Mouse (Mus musculus) heart, adult 2 months (tissue): ENCODE measurements at regions not wholly inside any gene's neighbourhood (a gene's known extent, or its start where the extent isn't known, plus 50 kb on each side); places are given as distances from the start of the nearest gene placed in this dataset.

Experiments used
- DNase-seq, 2 experiments: peaks; one replicate each; pipeline ENCODE4 v3.0.0; 2021
- H3K27ac ChIP-seq: fragments of 200-600 bp; 2 replicates; pipeline ENCODE4 v1.8.1; 2022
- H3K27me3 ChIP-seq: fragments of 200-500 bp; 2 replicates; pipeline ENCODE4 v1.6.1; 2012; ENCODE audit warnings: mild to moderate bottlenecking, low read length, inconsistent platforms, mixed read lengths; ENCODE audit not compliant: control insufficient read depth, insufficient read depth
- H3K36me3 ChIP-seq: fragments of 200-500 bp; 2 replicates; pipeline ENCODE4 v1.6.1; 2012; ENCODE audit warnings: low read length, inconsistent platforms; ENCODE audit not compliant: control insufficient read depth, insufficient read depth
- H3K4me1 ChIP-seq: fragments of 200-500 bp; 2 replicates; pipeline ENCODE4 v1.6.1; 2011; ENCODE audit warnings: low read length; ENCODE audit not compliant: control insufficient read depth, insufficient read depth
- H3K4me3 ChIP-seq: fragments of 200-600 bp; 2 replicates; pipeline ENCODE4 v1.8.1; 2022
- H3K79me2 ChIP-seq: fragments of 200-500 bp; replicated peaks from 2 replicates; pipeline ENCODE4 v1.6.1; 2012; ENCODE audit warnings: mild to moderate bottlenecking, inconsistent platforms, low read length, moderate library complexity, mixed read lengths; ENCODE audit not compliant: control insufficient read depth, insufficient read depth
- H3K9ac ChIP-seq: fragments of 200-500 bp; 2 replicates; pipeline ENCODE4 v1.6.1; 2012; ENCODE audit warnings: low read depth, mild to moderate bottlenecking, control low read depth, inconsistent platforms, low read length, mixed read lengths
- CTCF ChIP-seq: fragments of 200-600 bp; IDR thresholded peaks from 2 replicates; pipeline ENCODE4 v1.8.1; 2022; ENCODE audit warnings: antibody characterized with exemption, mild to moderate bottlenecking, moderate library complexity
- EP300 ChIP-seq: fragments of 200-500 bp; IDR thresholded peaks from 2 replicates; pipeline ENCODE4 v1.6.1; 2011; ENCODE audit warnings: low read depth, low read length, control low read depth; ENCODE audit not compliant: insufficient read depth
- POLR2A ChIP-seq: fragments of 200-500 bp; IDR thresholded peaks from 2 replicates; pipeline ENCODE4 v1.6.1; 2011; ENCODE audit warnings: mild to moderate bottlenecking, low read depth, low read length, control low read depth; ENCODE audit not compliant: insufficient read depth
- WGBS: fragments of 180-500 bp; shearing (Covaris S2); methylation state at CpG from one replicate; pipeline ENCODE4 v1.1.7; 2018; 5-methylcytosine and 5-hydroxymethylcytosine counted together
- intact Hi-C: fragments of 180-260 bp; cut with DNase I; formaldehyde crosslinking; loops from one replicate; pipeline ENCODE4 v1.15.1; 2025

GRCm38 (mm10) chr11:52522384-52522783, 126.2 kb downstream of the 9530068E07Rik start:
- TF ChIP-seq EP300, result no peak
- TF ChIP-seq POLR2A, result no peak
- TF ChIP-seq CTCF, result no peak
- intact Hi-C loops, result loop anchor here (2.0 to 5.0 kb wide), 3 partner anchors 245 to 735 kb away; no protein-coding TSS in a partner anchor
- no peaks in the 10 kb centered on the region for H3K79me2 ChIP-seq
- no peak overlapping the region for H3K27ac ChIP-seq
- no peak overlapping the region for H3K9ac ChIP-seq
- no peaks in the 10 kb centered on the region for H3K4me1 ChIP-seq
- H3K27me3 ChIP-seq, result no peaks in the 10 kb centered on the region
- no peak for DNase-seq
- H3K36me3 ChIP-seq, result no peaks in the 10 kb centered on the region
- H3K4me3 ChIP-seq, result no peak overlapping the region
- 64% methylated on average over 3 of the region's 3 CpGs for WGBS

DNA sequence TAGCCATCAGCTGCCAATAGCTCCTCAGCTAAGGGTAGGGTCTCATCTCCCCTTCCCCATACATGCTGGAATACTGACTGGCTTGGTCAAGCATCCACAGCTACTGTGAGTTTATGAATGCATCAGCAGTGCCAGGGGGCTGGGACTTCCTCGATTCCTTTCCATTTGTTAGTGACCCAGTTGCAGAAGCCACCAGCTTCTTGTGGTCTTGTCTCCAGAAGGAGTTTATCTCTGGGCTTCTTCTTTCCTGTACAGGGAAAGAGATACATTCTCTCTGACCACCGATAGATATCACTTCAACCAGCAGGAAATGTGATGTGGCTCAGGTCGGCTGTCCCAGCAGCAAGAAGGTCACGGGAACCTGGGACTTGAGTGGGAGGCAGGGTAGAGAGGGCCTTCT, 127.0 kb downstream of the 9530068E07Rik start:
- intact Hi-C loops, result loop anchor here (2.0 to 5.0 kb wide), 3 partner anchors 244 to 734 kb away; no protein-coding TSS in a partner anchor
- no peaks in the 10 kb centered on the region for H3K36me3 ChIP-seq
- DNase-seq, result no peak
- H3K4me3 ChIP-seq, result no peak overlapping the region
- no peaks in the 10 kb centered on the region for H3K79me2 ChIP-seq
- TF ChIP-seq POLR2A (no peak), CTCF (no peak), EP300 (no peak)
- WGBS, result 24% methylated on average over 4 of the region's 4 CpGs
- H3K9ac ChIP-seq, result no peak overlapping the region
- no peaks in the 10 kb centered on the region for H3K4me1 ChIP-seq
- H3K27me3 ChIP-seq, result no peaks in the 10 kb centered on the region
- H3K27ac ChIP-seq, result no peak overlapping the region

- intact Hi-C loops, result loop anchor here (2.0 to 5.0 kb wide), 3 partner anchors 244 to 734 kb away; no protein-coding TSS in a partner anchor
- Histone ChIP-seq H3K27ac (no peak overlapping the region), H3K79me2 (no peaks in the 10 kb centered on the region), H3K4me3 (no peak overlapping the region), H3K27me3 (no peaks in the 10 kb centered on the region), H3K36me3 (no peaks in the 10 kb centered on the region), H3K4me1 (no peaks in the 10 kb centered on the region), H3K9ac (no peak overlapping the region)
- TF ChIP-seq EP300 (no peak), POLR2A (no peak), CTCF (no peak)
- DNase-seq, result no peak
- 59% methylated on average over 2 of the region's 2 CpGs for WGBS
Observed at GRCm38 (mm10) chr11:52523671-52524070, 127.4 kb downstream of the 9530068E07Rik start.

- intact Hi-C loops, result no loop called here
- H3K27ac ChIP-seq, result no peak overlapping the region
- no peak for DNase-seq
- H3K4me3 ChIP-seq, result no peak overlapping the region
- no peaks in the 10 kb centered on the region for H3K79me2 ChIP-seq
- no peaks in the 10 kb centered on the region for H3K27me3 ChIP-seq
- WGBS, result 50% methylated on average over 6 of the region's 6 CpGs
- no peaks in the 10 kb centered on the region for H3K4me1 ChIP-seq
- no peak overlapping the region for H3K9ac ChIP-seq
- H3K36me3 ChIP-seq, result no peaks in the 10 kb centered on the region
- TF ChIP-seq CTCF (no peak), POLR2A (no peak), EP300 (no peak)
Observed at GRCm38 (mm10) chr11:52525446-52525845, 129.2 kb downstream of the 9530068E07Rik start.

GRCm38 (mm10) chr11:52526306-52526705, 130.1 kb downstream of the 9530068E07Rik start:
- H3K4me1 ChIP-seq, result no peaks in the 10 kb centered on the region
- no peak for TF ChIP-seq EP300
- no peak for TF ChIP-seq CTCF
- TF ChIP-seq POLR2A, result no peak
- intact Hi-C loops, result no loop called here
- H3K36me3 ChIP-seq, result no peaks in the 10 kb centered on the region
- 69% methylated on average over 6 of the region's 6 CpGs for WGBS
- no peaks in the 10 kb centered on the region for H3K79me2 ChIP-seq
- H3K27me3 ChIP-seq, result no peaks in the 10 kb centered on the region
- DNase-seq, result no peak
- no peak overlapping the region for H3K27ac ChIP-seq
- no peak overlapping the region for H3K4me3 ChIP-seq
- no peak overlapping the region for H3K9ac ChIP-seq

- Histone ChIP-seq H3K4me3 (no peak overlapping the region), H3K9ac (no peak overlapping the region), H3K27me3 (no peaks in the 10 kb centered on the region), H3K27ac (no peak overlapping the region), H3K4me1 (no peaks in the 10 kb centered on the region), H3K36me3 (no peaks in the 10 kb centered on the region), H3K79me2 (no peaks in the 10 kb centered on the region)
- no peak for TF ChIP-seq CTCF
- WGBS, result 52% methylated on average over 5 of the region's 5 CpGs
- DNase-seq, result no peak
- intact Hi-C loops, result no loop called here
Observed at GRCm38 (mm10) chr11:52533379-52533778, 137.2 kb downstream of the 9530068E07Rik start.
